9 mouse cellular contexts compared by ENCODE assay signal in genomic region chr5:103856286-103857009, GRCm38 (mm10). TPM values are rescaled to one million over a fixed set of nuclear protein-coding genes. Genes with fewer than 3 reads are reported as not detected.
DNase-seq lines count a peak whose midpoint lies in the region; ATAC-seq and TF ChIP-seq lines count a peak whose summit lies in the region.
"Had no signal": no experiment of that assay in that cellular context is flagged by ENCODE, and none has a peak within 500 bp of the region (broad histone marks: within the 10 kb centered on the region; RNA-seq: fewer than 3 reads in every experiment).

No protein-coding gene starts in this region.

- no peak overlapping the region for H3K27ac ChIP-seq in heart, adult 2 months
- no peak overlapping the region for H3K27ac ChIP-seq in heart, embryonic 11.5 days (ENCODE audit: low read depth, low read length)
- H3K27ac ChIP-seq in limb, embryonic 14.5 days (replicated peaks; ENCODE audit: low read depth, low read length) = no peak overlapping the region
- H3K27ac ChIP-seq: limb, embryonic 15.5 days had no signal

- H3K9me3 ChIP-seq in heart, embryonic 11.5 days (replicated peaks; ENCODE audit: control insufficient read depth, low read length) = no peaks in the 10 kb centered on the region
- no peaks in the 10 kb centered on the region for H3K9me3 ChIP-seq in limb, embryonic 14.5 days (ENCODE audit: control insufficient read depth, low read length)
- H3K9me3 ChIP-seq: limb, embryonic 15.5 days had no signal

- no peak overlapping the region for H3K9ac ChIP-seq in heart, adult 2 months (ENCODE audit: low read depth, low read length)
- no peak overlapping the region for H3K9ac ChIP-seq in heart, embryonic 11.5 days (ENCODE audit: low read depth, low read length)
- no peak overlapping the region for H3K9ac ChIP-seq in limb, embryonic 14.5 days (ENCODE audit: low read depth, low read length, severe bottlenecking)
- H3K9ac ChIP-seq: limb, embryonic 15.5 days had no signal

- H3K4me3 ChIP-seq in heart, adult 2 months = no peak overlapping the region
- no peak overlapping the region for H3K4me3 ChIP-seq in heart, embryonic 11.5 days (ENCODE audit: low read depth, low read length)
- H3K4me3 ChIP-seq in limb, embryonic 14.5 days (replicated peaks; ENCODE audit: low read length) = no peak overlapping the region
- H3K4me3 ChIP-seq: limb, embryonic 15.5 days had no signal

- H3K4me2 ChIP-seq in heart, embryonic 11.5 days = no peak overlapping the region
- H3K4me2 ChIP-seq in limb, embryonic 14.5 days (replicated peaks; ENCODE audit: low read depth, low read length, severe bottlenecking) = no peak overlapping the region
- H3K4me2 ChIP-seq: limb, embryonic 15.5 days had no signal

- no peaks in the 10 kb centered on the region; the same call in 1 of the 2 replicates for H3K36me3 ChIP-seq in heart, adult 2 months (ENCODE audit: control insufficient read depth, insufficient read depth, low read length)
- no peaks in the 10 kb centered on the region for H3K36me3 ChIP-seq in heart, embryonic 11.5 days (ENCODE audit: control insufficient read depth, insufficient read depth, low read length)
- H3K36me3 ChIP-seq in limb, embryonic 14.5 days (ENCODE audit: control insufficient read depth, insufficient read depth, low read length) = peaks cover 10% of the 10 kb centered on the region

- no peaks in the 10 kb centered on the region for H3K79me2 ChIP-seq in heart, adult 2 months (replicated peaks; ENCODE audit: control insufficient read depth, insufficient read depth, low read length)

- no peaks in the 10 kb centered on the region for H3K27me3 ChIP-seq in heart, adult 2 months (ENCODE audit: control insufficient read depth, insufficient read depth, low read length)
- no peaks in the 10 kb centered on the region for H3K27me3 ChIP-seq in heart, embryonic 11.5 days (ENCODE audit: control insufficient read depth, insufficient read depth, low read length)
- H3K27me3 ChIP-seq in limb, embryonic 14.5 days (ENCODE audit: control insufficient read depth, insufficient read depth, low read length) = no peaks in the 10 kb centered on the region
- H3K27me3 ChIP-seq: limb, embryonic 15.5 days had no signal

- TF ChIP-seq POLR2A in heart, adult 2 months (IDR thresholded peaks at IDR 0.05; ENCODE audit: insufficient read depth, low read depth, low read length) = no peak
- TF ChIP-seq POLR2A in limb, embryonic 14.5 days (IDR thresholded peaks at IDR 0.05; ENCODE audit: borderline replicate concordance, extremely low read depth, insufficient read depth, insufficient read length) = no peak

- intact Hi-C loops in heart, adult 2 months (cut with DNase I) = loop anchor here (1.0 to 10.0 kb wide), 2 partner anchors 71 to 188 kb away; partner anchors contain the start of gene Nudt9

- H3K4me1 ChIP-seq in heart, adult 2 months (ENCODE audit: control insufficient read depth, insufficient read depth, low read length) = no peaks in the 10 kb centered on the region; the same call in 1 of the 2 replicates
- 0 out of 2 replicates have a peak, but pooled peaks cover 3% of the 10 kb centered on the region for H3K4me1 ChIP-seq in heart, embryonic 11.5 days (ENCODE audit: control insufficient read depth, insufficient read depth, low read length)
- H3K4me1 ChIP-seq in limb, embryonic 14.5 days (ENCODE audit: control insufficient read depth, insufficient read depth, low read length) = peaks cover 7% of the 10 kb centered on the region

- WGBS in heart, adult 2 months = 60% methylated on average over 5 of the region's 5 CpGs
- WGBS in heart, embryonic 11.5 days (ENCODE audit: insufficient replicate concordance) = 60% methylated on average over 5 of the region's 5 CpGs
- 62% methylated on average over 5 of the region's 5 CpGs for WGBS in limb, embryonic 14.5 days

- no peak for TF ChIP-seq EP300 in heart, adult 2 months (IDR thresholded peaks at IDR 0.05; ENCODE audit: insufficient read depth, low read depth, low read length)

- no peak for DNase-seq in heart, adult 2 months
- DNase-seq in CD4-positive, CD25-positive, alpha-beta regulatory T cell, adult 2 months (ENCODE audit: low read depth, low spot score) = peak; percentile 65
- DNase-seq in adrenal gland, postnatal 36 days = peak; percentile 24 to 54
- peak; percentile 49 for DNase-seq in forelimb bud, embryonic 11.5 days (ENCODE audit: low read depth, low spot score)
- peak; percentile 87 for DNase-seq in limb, embryonic 14.5 days (ENCODE audit: low spot score)
- peak; percentile 38 for DNase-seq in natural killer cell, adult 2 months (ENCODE audit: low spot score in 2 of 2)
- DNase-seq in spleen, postnatal 10 days (ENCODE audit: low spot score in 2 of 2) = no peak

- ATAC-seq in heart, embryonic 11.5 days (replicated peaks; ENCODE audit: insufficient number of reproducible peaks, low FRiP score, low TSS enrichment) = no peak
- ATAC-seq in limb, embryonic 14.5 days (ENCODE audit: low FRiP score, low read depth) = peak; percentile 62; the same call in 1 of the 2 replicates

- TF ChIP-seq CTCF in heart, adult 2 months (IDR thresholded peaks at IDR 0.05) = peak; percentile 88

RNA-seq across cellular contexts. Expression of gene Klhl8, which starts 54.6 kb away (rescaled TPM):
- 10 to 100 TPM; 11.0 to 12.1 TPM for total RNA-seq in heart, adult 2 months (2021)
- polyA plus RNA-seq in heart, adult 2 months (2012; rRNA removed) = 7.7 and 16.6 TPM in 2 replicates
- polyA plus RNA-seq in heart, embryonic 11.5 days (2014; fragmentation: Nextera tagmentation; extraction: Ambion mirVana) = 6.7 and 10.9 TPM in 2 replicates
- total RNA-seq in adrenal gland, postnatal 36 days (2021) = 10 to 100 TPM; 19.7 to 20.5 TPM
- polyA plus RNA-seq in limb, embryonic 14.5 days (2012; rRNA removed) = 11.7 and 11.8 TPM in 2 replicates
- 14.8 and 15.5 TPM in 2 replicates for polyA plus RNA-seq in limb, embryonic 14.5 days (2014; fragmentation: Nextera tagmentation; extraction: Ambion mirVana)

Comparison
In these comparisons a context has a peak if more than half of its experiments do, and no peak if none do; other contexts are left out.
1. DNase-seq: peak in CD4-positive, CD25-positive, alpha-beta regulatory T cell, adult 2 months (single experiment), adrenal gland, postnatal 36 days (2 of 2), forelimb bud, embryonic 11.5 days (single experiment), limb, embryonic 14.5 days (single experiment) and natural killer cell, adult 2 months (2 of 2); none in heart, adult 2 months (0 of 2) and spleen, postnatal 10 days (0 of 2).